Mouse (Mus musculus) embryonic fibroblast, embryonic 13.5 days (primary cell): ENCODE measurements around the gene Fbxo39. TPM values are rescaled to one million over a fixed set of nuclear protein-coding genes. Genes with fewer than 3 reads are reported as not detected.

Experiments
- H3K27ac ChIP-seq: 2 replicates; pipeline ENCODE4 v1.5.1; 2012; ENCODE audit warnings: low read length, control low read depth, inconsistent platforms; ENCODE audit not compliant: insufficient read depth
- H3K4me1 ChIP-seq: 2 replicates; pipeline ENCODE4 v1.6.1; 2011; ENCODE audit warnings: low read length; ENCODE audit not compliant: control insufficient read depth, insufficient read depth
- H3K4me3 ChIP-seq: 2 replicates; pipeline ENCODE4 v1.5.1; 2011; ENCODE audit warnings: mild to moderate bottlenecking, control low read depth, low read length; ENCODE audit not compliant: insufficient read depth
- CTCF ChIP-seq: IDR thresholded peaks from 2 replicates; pipeline ENCODE4 v1.5.1; 2011; ENCODE audit warnings: mild to moderate bottlenecking, control low read depth, low read length, moderate library complexity, borderline replicate concordance; ENCODE audit not compliant: insufficient read depth
- POLR2A ChIP-seq: IDR thresholded peaks from 2 replicates; pipeline ENCODE4 v1.6.1; 2011; ENCODE audit warnings: low read depth, mild to moderate bottlenecking, control low read depth, low read length, moderate library complexity
- polyA plus RNA-seq: library from polyadenylated mRNA; stranded (reverse); fragments of >200 nt; gene quantifications from 2 replicates; pipeline ENCODE4 v1.2.4, GENCODE M21; 2011; ENCODE audit warnings: low read depth; ENCODE audit not compliant: missing spikeins, insufficient read length

Gene Fbxo39
- polyA plus RNA-seq, 1 experiment, result not detected

DNA sequence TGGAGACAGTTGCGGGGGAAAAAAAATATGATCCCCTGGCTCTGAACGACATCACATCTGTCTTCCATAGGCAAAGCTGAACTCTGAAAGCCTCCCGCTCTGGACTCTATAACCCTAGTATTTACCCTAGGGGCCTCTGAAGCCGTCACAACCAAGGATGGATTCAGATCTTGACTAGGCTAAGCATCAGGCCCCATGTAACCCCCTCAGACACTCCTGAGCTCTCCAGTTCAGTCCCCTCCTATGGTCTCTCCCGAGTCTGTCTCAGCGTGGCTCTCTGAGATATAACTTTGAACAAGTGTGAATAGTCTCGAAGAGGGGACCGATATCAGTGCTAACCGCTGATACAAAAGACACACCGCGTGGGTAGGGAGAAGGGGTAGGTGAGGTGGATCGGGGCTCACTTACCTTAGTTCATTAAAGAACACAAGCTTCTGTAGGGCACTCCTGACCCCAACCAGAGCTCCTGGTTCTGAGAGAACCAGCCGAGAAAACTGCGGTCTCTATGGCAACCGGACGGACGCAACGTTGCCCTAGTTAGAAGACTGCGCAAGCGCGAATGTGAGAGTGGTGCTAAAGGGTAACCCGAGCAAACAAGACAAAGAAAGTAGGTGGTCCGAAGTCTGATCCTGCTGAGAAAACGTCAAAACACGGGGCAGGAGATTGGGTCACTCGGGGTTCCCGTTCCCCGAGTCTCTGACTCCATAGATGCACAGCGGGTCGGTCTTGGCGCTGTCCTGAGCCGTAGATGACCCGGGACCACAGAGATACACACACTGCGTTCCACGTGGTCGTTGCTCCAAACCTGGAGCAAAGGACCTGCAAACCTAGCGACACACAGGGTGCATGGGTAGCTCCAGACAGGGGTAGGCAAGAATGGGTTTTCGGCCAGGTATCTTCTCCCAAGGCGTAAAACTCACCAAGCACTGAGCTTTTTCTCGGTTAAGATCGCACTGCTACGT is 47.4 kb downstream of the Fbxo39 start:
- Histone ChIP-seq H3K4me3 (peak overlapping the region; percentile 53), H3K4me1 (no peaks in the 10 kb centered on the region; the same call in 1 of the 2 replicates), H3K27ac (no peak overlapping the region)
- TF ChIP-seq CTCF (no peak), POLR2A (no peak)

GRCm38 (mm10) chr11:72362347-72362741 is 48.1 kb downstream of the Fbxo39 start, which contains the start of gene Tekt1:
TSS of gene Tekt1 (minus strand) at chr11:72362442.
- Histone ChIP-seq H3K4me3 (peak within 1 kb of the TSS; percentile 53), H3K27ac (no peak within 1 kb of the TSS), H3K4me1 (no peaks in the 10 kb centered on the region; the same call in 1 of the 2 replicates)
- TF ChIP-seq POLR2A (no peak), CTCF (no peak)

DNA sequence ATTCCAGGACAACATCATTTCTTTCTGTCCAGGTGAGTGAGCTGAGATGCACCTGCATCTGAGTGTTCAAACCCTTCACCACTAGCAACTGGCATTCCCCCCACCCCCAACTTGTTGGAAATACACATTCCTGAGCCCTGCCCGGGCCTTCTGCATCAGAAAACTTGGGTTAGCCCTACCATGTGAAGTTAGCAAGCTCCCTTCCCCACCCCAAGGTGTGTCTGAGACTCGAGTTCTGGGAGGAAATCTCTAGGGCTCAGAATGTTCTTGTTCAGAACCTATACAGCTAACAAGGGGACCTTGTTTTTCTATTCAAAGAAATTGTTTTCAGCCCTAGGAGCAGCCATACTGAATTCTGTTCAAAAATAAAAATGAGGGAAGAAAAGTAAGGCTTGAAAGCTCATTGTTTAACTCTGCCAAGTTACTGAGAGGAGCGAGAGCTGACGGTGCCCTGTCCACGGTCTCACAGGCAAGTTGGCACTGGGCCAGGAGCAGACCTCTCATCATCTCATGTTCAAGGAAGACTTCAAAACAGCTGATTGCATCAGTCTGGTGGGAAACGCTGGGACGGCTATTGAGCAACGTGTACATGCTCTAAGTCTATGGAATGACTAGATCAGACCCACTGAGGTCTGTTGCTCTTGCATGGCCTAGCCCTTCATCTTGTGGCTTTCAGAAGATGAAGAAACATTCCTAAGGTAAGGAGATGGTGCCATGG is 49.4 kb downstream of the Fbxo39 start:
- H3K27ac ChIP-seq, result no peak overlapping the region
- H3K4me3 ChIP-seq, result no peak overlapping the region
- TF ChIP-seq POLR2A (no peak), CTCF (no peak)
- no peaks in the 10 kb centered on the region; the same call in 1 of the 2 replicates for H3K4me1 ChIP-seq

GRCm38 (mm10) chr11:72364526-72364925 is 50.3 kb downstream of the Fbxo39 start:
- Histone ChIP-seq H3K27ac (no peak overlapping the region), H3K4me3 (no peak overlapping the region), H3K4me1 (no peaks in the 10 kb centered on the region; the same call in 1 of the 2 replicates)
- TF ChIP-seq POLR2A (no peak), CTCF (no peak)

- Histone ChIP-seq H3K4me1 (no peaks in the 10 kb centered on the region; the same call in 1 of the 2 replicates), H3K27ac (no peak overlapping the region), H3K4me3 (no peak overlapping the region)
- TF ChIP-seq CTCF (no peak), POLR2A (no peak)
Observed at GRCm38 (mm10) chr11:72366126-72366525, 51.9 kb downstream of the Fbxo39 start.

GRCm38 (mm10) chr11:72367934-72368674 is 53.9 kb downstream of the Fbxo39 start:
- no peak for TF ChIP-seq CTCF
- H3K27ac ChIP-seq, result no peak overlapping the region
- no peaks in the 10 kb centered on the region for H3K4me1 ChIP-seq
- H3K4me3 ChIP-seq, result no peak overlapping the region

Other genes starting within 250 kb of the Fbxo39 start
- gene Pitpnm3, start 178.7 kb upstream of the Fbxo39 start, polyA plus RNA-seq, result 0.89 and 1.1 TPM in 2 replicates
- gene Gm43951, start 107.6 kb upstream of the Fbxo39 start, polyA plus RNA-seq, result 0.90 and 1.1 TPM in 2 replicates
- gene 4933427D14Rik, start 107.0 kb upstream of the Fbxo39 start, polyA plus RNA-seq, result 8.0 and 11.8 TPM in 2 replicates
- gene Txndc17, start 106.9 kb upstream of the Fbxo39 start, polyA plus RNA-seq, result 131 and 168 TPM in 2 replicates
- 13.5 and 13.8 TPM in 2 replicates for gene Med31, start 98.9 kb upstream of the Fbxo39 start, polyA plus RNA-seq
- gene Slc13a5, start 47.2 kb upstream of the Fbxo39 start, polyA plus RNA-seq, result 0.74 TPM in 1 of 2 replicates, not detected in the other
- 42.3 and 73.5 TPM in 2 replicates for gene Xaf1, start 12.8 kb upstream of the Fbxo39 start, polyA plus RNA-seq
- not detected in 2 replicates for gene Tekt1, start 48.0 kb downstream of the Fbxo39 start, polyA plus RNA-seq
- gene Smtnl2, start 97.3 kb downstream of the Fbxo39 start, polyA plus RNA-seq, result 0.28 TPM in 1 of 2 replicates, not detected in the other
- gene Ggt6, start 121.1 kb downstream of the Fbxo39 start, polyA plus RNA-seq, result not detected in 2 replicates
- 124 and 138 TPM in 2 replicates for gene Mybbp1a, start 126.9 kb downstream of the Fbxo39 start, polyA plus RNA-seq
- gene Spns2, start 175.5 kb downstream of the Fbxo39 start, polyA plus RNA-seq, result 0.45 and 1.3 TPM in 2 replicates
- not detected in 2 replicates for gene Spns3, start 236.1 kb downstream of the Fbxo39 start, polyA plus RNA-seq